In genomic region chr10:128490912-128491311, GRCm38 (mm10) we compare ENCODE assay signal across 9 mouse cellular contexts. TPM values are rescaled to one million over a fixed set of nuclear protein-coding genes. Genes with fewer than 3 reads are reported as not detected.
DNase-seq lines count a peak whose midpoint lies in the region; ATAC-seq and TF ChIP-seq lines count a peak whose summit lies in the region.
"Had no signal": no experiment of that assay in that cellular context is flagged by ENCODE, and none has a peak within 500 bp of the region (broad histone marks: within the 10 kb centered on the region; RNA-seq: fewer than 3 reads in every experiment).

No protein-coding gene starts in this region.

- peak overlapping the region; percentile 100 for H3K27ac ChIP-seq in kidney, embryonic 15.5 days
- peak overlapping the region; percentile 94 for H3K27ac ChIP-seq in embryonic fibroblast, embryonic 13.5 days (ENCODE audit: insufficient read depth, low read length)
- no peak overlapping the region for H3K27ac ChIP-seq in midbrain, embryonic 14.5 days (replicated peaks; ENCODE audit: low read depth, low read length)

- peak overlapping the region; percentile 83 for H3K4me2 ChIP-seq in kidney, embryonic 15.5 days
- H3K4me2 ChIP-seq in midbrain, embryonic 14.5 days (ENCODE audit: low read length): no peak overlapping the region

- 33% methylated on average over 5 of the region's 5 CpGs for WGBS in kidney, embryonic 15.5 days
- WGBS in midbrain, embryonic 14.5 days: 64% methylated on average over 5 of the region's 5 CpGs

- H3K4me3 ChIP-seq in kidney, embryonic 15.5 days (replicated peaks): peak overlapping the region; percentile 89; the same call in 1 of the 2 replicates
- peak overlapping the region; percentile 97 for H3K4me3 ChIP-seq in embryonic fibroblast, embryonic 13.5 days (ENCODE audit: insufficient read depth, low read length)
- H3K4me3 ChIP-seq in midbrain, embryonic 14.5 days (replicated peaks; ENCODE audit: low read depth, low read length): 0 out of 2 replicates have a peak overlapping the region, but pooled peaks have one; percentile 81

- H3K27me3 ChIP-seq in kidney, embryonic 15.5 days: no peaks in the 10 kb centered on the region
- H3K27me3 ChIP-seq in midbrain, embryonic 14.5 days (ENCODE audit: control insufficient read depth, insufficient read depth, low read length): no peaks in the 10 kb centered on the region

- H3K9ac ChIP-seq in kidney, embryonic 15.5 days: peak overlapping the region; percentile 27; the same call in 1 of the 2 replicates
- H3K9ac ChIP-seq in midbrain, embryonic 14.5 days (replicated peaks; ENCODE audit: low read length): no peak overlapping the region; the same call in 1 of the 2 replicates

- peak; percentile 45 for DNase-seq in cerebellum, adult 11-12 months
- no peak for DNase-seq in cerebellum, adult 8-10 months
- DNase-seq in kidney, adult 11 months: no peak
- no peak for DNase-seq in midbrain, embryonic 14.5 days
- DNase-seq in layer of hippocampus, adult 9-11 months: no peak
- no peak for DNase-seq in adrenal gland, postnatal 4 days (ENCODE audit: low spot score in 2 of 2)
- DNase-seq: gastrocnemius, postnatal 36 days had no signal

- no peak for ATAC-seq in kidney, embryonic 15.5 days (replicated peaks; ENCODE audit: low FRiP score)
- ATAC-seq in midbrain, embryonic 14.5 days (ENCODE audit: low FRiP score, low TSS enrichment): no peak

- peaks cover 60% of the 10 kb centered on the region for H3K36me3 ChIP-seq in kidney, embryonic 15.5 days
- H3K36me3 ChIP-seq in midbrain, embryonic 14.5 days (ENCODE audit: control insufficient read depth, insufficient read depth, low read length): peaks cover 60% of the 10 kb centered on the region

- TF ChIP-seq POLR2A in embryonic fibroblast, embryonic 13.5 days (IDR thresholded peaks at IDR 0.05; ENCODE audit: low read depth, low read length): no peak

- TF ChIP-seq CTCF in embryonic fibroblast, embryonic 13.5 days (IDR thresholded peaks at IDR 0.05; ENCODE audit: borderline replicate concordance, insufficient read depth, low read length): no peak

- no peaks in the 10 kb centered on the region for H3K9me3 ChIP-seq in kidney, embryonic 15.5 days (replicated peaks)
- no peaks in the 10 kb centered on the region for H3K9me3 ChIP-seq in midbrain, embryonic 14.5 days (ENCODE audit: control insufficient read depth, low read length)

- peaks cover 42% of the 10 kb centered on the region for H3K4me1 ChIP-seq in kidney, embryonic 15.5 days
- peaks cover 8% of the 10 kb centered on the region; the same call in 1 of the 2 replicates for H3K4me1 ChIP-seq in embryonic fibroblast, embryonic 13.5 days (ENCODE audit: control insufficient read depth, insufficient read depth, low read length)
- H3K4me1 ChIP-seq in midbrain, embryonic 14.5 days (ENCODE audit: control insufficient read depth, insufficient read depth, low read length): peaks cover 24% of the 10 kb centered on the region

RNA-seq across cellular contexts. Expression of gene Myl6, which starts 3.0 kb away (rescaled TPM):
- polyA plus RNA-seq in kidney, embryonic 15.5 days (2015; fragmentation: Nextera tagmentation; extraction: Ambion mirVana): 1,170 and 1,259 TPM in 2 replicates
- polyA plus RNA-seq in embryonic fibroblast, embryonic 13.5 days (2011; ENCODE audit: insufficient read length, low read depth, missing spikeins): 2,243 and 2,568 TPM in 2 replicates
- polyA plus RNA-seq in midbrain, embryonic 14.5 days (2014; fragmentation: Nextera tagmentation; extraction: Ambion mirVana): 750 and 787 TPM in 2 replicates
- 100 to 1,000 TPM; 703 to 716 TPM for total RNA-seq in adrenal gland, postnatal 4 days (2021)

RNA-seq across cellular contexts. Expression of gene Myl6b, which starts 7.6 kb away (rescaled TPM):
- 4.2 and 4.7 TPM in 2 replicates for polyA plus RNA-seq in kidney, embryonic 15.5 days (2015; fragmentation: Nextera tagmentation; extraction: Ambion mirVana)
- polyA plus RNA-seq in embryonic fibroblast, embryonic 13.5 days (2011; ENCODE audit: insufficient read length, low read depth, missing spikeins): 9.4 and 10.6 TPM in 2 replicates
- 5.3 and 6.8 TPM in 2 replicates for polyA plus RNA-seq in midbrain, embryonic 14.5 days (2014; fragmentation: Nextera tagmentation; extraction: Ambion mirVana)
- total RNA-seq in adrenal gland, postnatal 4 days (2021): 1 to 10 TPM; 6.8 to 8.2 TPM

RNA-seq across cellular contexts. Expression of gene Smarcc2, which starts 31.9 kb away (rescaled TPM):
- 75.9 and 77.2 TPM in 2 replicates for polyA plus RNA-seq in kidney, embryonic 15.5 days (2015; fragmentation: Nextera tagmentation; extraction: Ambion mirVana)
- 100 and 117 TPM in 2 replicates for polyA plus RNA-seq in embryonic fibroblast, embryonic 13.5 days (2011; ENCODE audit: insufficient read length, low read depth, missing spikeins)
- 172 and 229 TPM in 2 replicates for polyA plus RNA-seq in midbrain, embryonic 14.5 days (2014; fragmentation: Nextera tagmentation; extraction: Ambion mirVana)
- 100 to 1,000 TPM; 138 to 157 TPM for total RNA-seq in adrenal gland, postnatal 4 days (2021)

RNA-seq across cellular contexts. Expression of gene Esyt1, which starts 34.8 kb away (rescaled TPM):
- 19.4 and 22.8 TPM in 2 replicates for polyA plus RNA-seq in kidney, embryonic 15.5 days (2015; fragmentation: Nextera tagmentation; extraction: Ambion mirVana)
- polyA plus RNA-seq in embryonic fibroblast, embryonic 13.5 days (2011; ENCODE audit: insufficient read length, low read depth, missing spikeins): 75.2 and 83.3 TPM in 2 replicates
- 6.0 and 10.9 TPM in 2 replicates for polyA plus RNA-seq in midbrain, embryonic 14.5 days (2014; fragmentation: Nextera tagmentation; extraction: Ambion mirVana)
- total RNA-seq in adrenal gland, postnatal 4 days (2021): 10 to 100 TPM; 30.3 to 34.5 TPM

RNA-seq across cellular contexts. Expression of gene Zc3h10, which starts 56.7 kb away (rescaled TPM):
- 16.2 and 17.7 TPM in 2 replicates for polyA plus RNA-seq in kidney, embryonic 15.5 days (2015; fragmentation: Nextera tagmentation; extraction: Ambion mirVana)
- polyA plus RNA-seq in embryonic fibroblast, embryonic 13.5 days (2011; ENCODE audit: insufficient read length, low read depth, missing spikeins): 4.7 and 6.0 TPM in 2 replicates
- polyA plus RNA-seq in midbrain, embryonic 14.5 days (2014; fragmentation: Nextera tagmentation; extraction: Ambion mirVana): 17.6 and 19.6 TPM in 2 replicates
- 10 to 100 TPM; 10.9 to 11.0 TPM for total RNA-seq in adrenal gland, postnatal 4 days (2021)
